Mouse (Mus musculus): Measurements from ENCODE around the gene Wscd2.

The Wscd2 gene

GRCm38 (mm10) chr5:113620130-113620716, 130.1 kb downstream of the Wscd2 start:
- DNase-seq = no peak

GRCm38 (mm10) chr5:113620999-113621398, 130.9 kb downstream of the Wscd2 start:
- DNase-seq = no peak

GRCm38 (mm10) chr5:113623052-113623451, 132.9 kb downstream of the Wscd2 start:
- DNase-seq = no peak

- DNase-seq = no peak
Measured at GRCm38 (mm10) chr5:113625068-113625467, 134.9 kb downstream of the Wscd2 start.

GRCm38 (mm10) chr5:113626352-113626751, 136.2 kb downstream of the Wscd2 start:
- DNase-seq = no peak

- no peak for DNase-seq
Measured at GRCm38 (mm10) chr5:113626991-113627390, 136.9 kb downstream of the Wscd2 start.

GRCm38 (mm10) chr5:113627820-113628437, 137.8 kb downstream of the Wscd2 start:
- DNase-seq = no peak

GRCm38 (mm10) chr5:113629248-113629647, 139.1 kb downstream of the Wscd2 start:
- no peak for DNase-seq

GRCm38 (mm10) chr5:113630116-113630515, 140.0 kb downstream of the Wscd2 start:
- no peak for DNase-seq

GRCm38 (mm10) chr5:113633037-113633714, 143.0 kb downstream of the Wscd2 start:
- no peak for DNase-seq

GRCm38 (mm10) chr5:113634024-113634651, 144.0 kb downstream of the Wscd2 start:
- DNase-seq = no peak

- DNase-seq = no peak
Measured at GRCm38 (mm10) chr5:113634887-113635610, 144.9 kb downstream of the Wscd2 start.

GRCm38 (mm10) chr5:113635861-113636565, 145.9 kb downstream of the Wscd2 start:
- DNase-seq = no peak

GRCm38 (mm10) chr5:113637631-113638030, 147.5 kb downstream of the Wscd2 start:
- DNase-seq = no peak

GRCm38 (mm10) chr5:113638055-113638454, 147.9 kb downstream of the Wscd2 start:
- no peak for DNase-seq

- no peak for DNase-seq
Measured at GRCm38 (mm10) chr5:113639126-113639525, 149.0 kb downstream of the Wscd2 start.

All from spleen, adult 18-20 months (tissue).